Mouse (Mus musculus): ENCODE data around the gene Ttc1. TPM values are rescaled to one million over a fixed set of nuclear protein-coding genes. Genes with fewer than 3 reads are reported as not detected.
A peak's percentile ranks its signal among the peaks of the same experiment; 100 is the strongest.

Gene Ttc1
- polyA plus RNA-seq, 1 experiment from 2014 or later, result 64.6 TPM

GRCm38 (mm10) chr11:43682415-43683217 lies 65.2 kb downstream of the Ttc1 start:
- Histone ChIP-seq H3K9me3 (ENCODE audit: control insufficient read depth, low read length) (no peaks in the 10 kb centered on the region), H3K27me3 (ENCODE audit: control insufficient read depth, insufficient read depth, low read depth, low read length) (no peaks in the 10 kb centered on the region), H3K4me1 (replicated peaks; ENCODE audit: control insufficient read depth, insufficient read depth, low read length) (peaks cover 11% of the 10 kb centered on the region), H3K27ac (ENCODE audit: low read length) (peak overlapping the region; percentile 85), H3K9ac (ENCODE audit: low read length) (peak overlapping the region; percentile 87), H3K4me2 (ENCODE audit: low read depth, low read length) (peak overlapping the region; percentile 74), H3K36me3 (ENCODE audit: control insufficient read depth, insufficient read depth, low read length) (no peaks in the 10 kb centered on the region), H3K4me3 (ENCODE audit: low read length) (peak overlapping the region; percentile 84)
- WGBS, result 1% methylated on average over 56 of the region's 72 CpGs
- ATAC-seq (ENCODE audit: low read depth), result peak; percentile 43

DNA sequence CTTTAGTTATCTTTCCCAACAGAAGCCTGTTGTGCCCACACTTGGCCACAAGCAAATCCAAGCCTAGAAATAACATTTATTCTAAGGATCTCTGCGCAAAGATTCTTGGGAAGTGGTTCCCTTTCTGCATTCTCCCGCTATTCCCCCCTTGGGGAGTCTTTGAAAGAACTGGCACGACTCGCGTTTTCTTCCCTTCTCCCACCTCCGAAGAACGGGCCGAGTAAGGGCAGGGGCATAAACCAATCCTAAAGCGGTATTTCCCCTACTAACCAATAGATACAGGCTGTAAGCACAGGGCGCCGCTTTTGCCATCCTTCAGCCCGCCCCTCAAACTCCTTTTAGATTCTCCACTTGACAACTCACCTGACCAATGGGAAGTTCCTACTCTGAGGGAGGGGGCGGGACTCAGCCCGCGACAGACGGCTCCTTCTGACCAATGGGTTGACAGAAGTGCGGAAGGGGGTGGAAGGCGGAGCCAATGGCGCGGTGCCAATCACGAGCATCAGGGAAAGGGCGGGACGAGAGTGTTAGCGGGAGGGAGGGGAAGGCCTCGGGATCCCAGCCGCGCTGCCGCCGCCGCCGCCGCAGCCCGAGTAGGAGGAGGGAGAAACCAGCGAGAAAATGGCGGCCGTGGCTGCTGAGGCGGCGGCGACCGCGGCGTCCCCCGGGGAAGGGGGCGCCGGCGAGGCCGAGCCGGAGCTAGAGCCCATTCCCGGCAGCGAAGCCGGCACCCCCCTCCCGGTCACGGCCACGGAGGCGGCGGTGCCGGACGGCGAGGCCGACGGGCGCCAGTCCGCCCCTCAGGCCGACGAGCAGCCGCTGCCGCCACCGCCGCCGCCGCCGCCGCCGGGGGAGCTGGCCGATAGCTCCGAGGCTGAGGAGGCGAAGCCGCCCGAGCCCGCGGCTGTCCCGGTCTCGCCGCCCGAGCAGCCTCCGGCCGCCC lies 66.1 kb downstream of the Ttc1 start, which contains the start of gene Pwwp2a:
Gene Pwwp2a (plus strand): TSS at position 527 of the 943 bp plus-strand sequence.
- Histone ChIP-seq H3K4me2 (ENCODE audit: low read depth, low read length) (peak within 1 kb of the TSS; percentile 79), H3K27ac (ENCODE audit: low read length) (peak within 1 kb of the TSS; percentile 85), H3K9me3 (ENCODE audit: control insufficient read depth, low read length) (no peaks in the 10 kb centered on the region), H3K4me1 (replicated peaks; ENCODE audit: control insufficient read depth, insufficient read depth, low read length) (peaks cover 11% of the 10 kb centered on the region), H3K27me3 (ENCODE audit: control insufficient read depth, insufficient read depth, low read depth, low read length) (no peaks in the 10 kb centered on the region), H3K36me3 (ENCODE audit: control insufficient read depth, insufficient read depth, low read length) (no peaks in the 10 kb centered on the region), H3K4me3 (ENCODE audit: low read length) (peak within 1 kb of the TSS; percentile 84), H3K9ac (ENCODE audit: low read length) (peak within 1 kb of the TSS; percentile 87)
- ATAC-seq (ENCODE audit: low read depth), result peak; percentile 99
- WGBS, result under 1% methylated on average over 59 of the region's 87 CpGs

Other genes with a start within 250 kb of the Ttc1 start
- gene Ccnjl, start 219.2 kb downstream of the Ttc1 start, polyA plus RNA-seq (2015; fragmentation: Nextera tagmentation; extraction: Ambion mirVana), result 19.6 and 20.0 TPM in 2 replicates
- 5.1 and 6.1 TPM in 2 replicates for gene 4933415A04Rik, start 161.0 kb downstream of the Ttc1 start, polyA plus RNA-seq (2015; fragmentation: Nextera tagmentation; extraction: Ambion mirVana)
- gene Fabp6, start 146.5 kb downstream of the Ttc1 start, polyA plus RNA-seq (2015; fragmentation: Nextera tagmentation; extraction: Ambion mirVana), result 3.2 TPM in 1 of 2 replicates, not detected in the other
- gene Pwwp2a, start 66.0 kb downstream of the Ttc1 start, polyA plus RNA-seq (2015; fragmentation: Nextera tagmentation; extraction: Ambion mirVana), result 11.6 and 13.3 TPM in 2 replicates
- 3.6 and 3.7 TPM in 2 replicates for gene Adra1b, start 153.2 kb upstream of the Ttc1 start, polyA plus RNA-seq (2015; fragmentation: Nextera tagmentation; extraction: Ambion mirVana)

Measured in lung, embryonic 16.5 days (tissue).